Mouse (Mus musculus) CH12.LX (cell line): ENCODE measurements at regions not wholly inside any gene's neighbourhood (a gene's known extent, or its start where the extent isn't known, plus 50 kb on each side); places are given as distances from the start of the nearest gene placed in this dataset.

Source experiments
- DNase-seq: peaks from one replicate; pipeline ENCODE4 v3.0.0-alpha.2; 2013; ENCODE audit errors: extremely low read depth
- H3K27ac ChIP-seq: 2 replicates; pipeline ENCODE4 v1.5.1; 2012; ENCODE audit warnings: low read depth, mild to moderate bottlenecking, control low read depth, moderate library complexity; ENCODE audit not compliant: insufficient read depth
- H3K27me3 ChIP-seq: replicated peaks from 2 replicates; pipeline ENCODE3; 2012; ENCODE audit warnings: inconsistent platforms
- H3K36me3 ChIP-seq, 2 experiments: replicated peaks in 1 of 2; 2 replicates each; pipeline versions ENCODE3 to v1.6.1; 2012; ENCODE audit warnings: inconsistent platforms in 1 of 2, low read length in 1 of 2, mild to moderate bottlenecking in 1 of 2, mixed read lengths in 1 of 2, moderate library complexity in 1 of 2; ENCODE audit not compliant: control insufficient read depth in 1 of 2, insufficient read depth in 1 of 2
- H3K4me1 ChIP-seq, 2 experiments: 2 replicates each; pipeline ENCODE4 v1.6.1; 2012; ENCODE audit warnings: inconsistent platforms in 1 of 2, moderate library complexity in 1 of 2; ENCODE audit not compliant: insufficient read depth in 2 of 2, control insufficient read depth in 1 of 2
- H3K4me2 ChIP-seq: 2 replicates; pipeline ENCODE4 v1.6.1; 2012; ENCODE audit warnings: low read depth, mild to moderate bottlenecking, control low read depth; ENCODE audit not compliant: poor library complexity, insufficient read depth, severe bottlenecking
- H3K4me3 ChIP-seq, 3 experiments: fragments of 150-350 bp in 1 of 3; sonication (generic) in 1 of 3; replicated peaks in 1 of 3; 2 replicates each; pipeline versions ENCODE3 to v1.5.1; 2011 to 2012; ENCODE audit warnings: low read depth in 2 of 3, low read length in 2 of 3, mild to moderate bottlenecking in 2 of 3, moderate library complexity in 2 of 3, control low read depth in 1 of 3, improper control_type of control experiment in 1 of 3, inconsistent platforms in 1 of 3, mixed read lengths in 1 of 3; ENCODE audit not compliant: poor library complexity in 1 of 3
- H3K79me2 ChIP-seq: replicated peaks from 2 replicates; pipeline ENCODE4 v1.6.1; 2012; ENCODE audit warnings: mild to moderate bottlenecking, moderate library complexity; ENCODE audit not compliant: control insufficient read depth, poor library complexity, insufficient read depth, severe bottlenecking; ENCODE audit errors: extremely low read depth
- H3K9ac ChIP-seq: 2 replicates; pipeline ENCODE4 v1.6.1; 2012; ENCODE audit warnings: low read depth, mild to moderate bottlenecking, control low read depth, moderate library complexity; ENCODE audit not compliant: insufficient read depth
- H3K9me3 ChIP-seq: replicated peaks from 2 replicates; pipeline ENCODE3; 2012; ENCODE audit warnings: low read length, inconsistent platforms, mixed read lengths
- BHLHE40 ChIP-seq: IDR thresholded peaks from 2 replicates; pipeline ENCODE4 v1.6.1; 2011; ENCODE audit warnings: mild to moderate bottlenecking, low read depth, low read length, improper control_type of control experiment
- CHD1 ChIP-seq: IDR thresholded peaks from 2 replicates; pipeline ENCODE4 v1.6.1; 2012; ENCODE audit warnings: low read depth, low read length, improper control_type of control experiment, inconsistent platforms
- CTCF ChIP-seq, 2 experiments: IDR thresholded peaks in 1 of 2; conservative IDR thresholded peaks in 1 of 2; 2 replicates each; pipeline ENCODE4 v1.5.1; 2011 to 2012; ENCODE audit warnings: low read depth in 2 of 2, low read length in 2 of 2, improper control_type of control experiment in 1 of 2, inconsistent platforms in 1 of 2, mild to moderate bottlenecking in 1 of 2, moderate library complexity in 1 of 2
- E2F4 ChIP-seq: IDR thresholded peaks from 2 replicates; pipeline ENCODE4 v1.6.1; 2011; ENCODE audit warnings: low read depth, low read length, improper control_type of control experiment; ENCODE audit not compliant: insufficient replicate concordance
- ELF1 ChIP-seq: IDR thresholded peaks from 2 replicates; pipeline ENCODE4 v1.6.1; 2014; ENCODE audit warnings: low read depth, mild to moderate bottlenecking, inconsistent platforms, low read length, improper control_type of control experiment
- EP300 ChIP-seq: IDR thresholded peaks from 2 replicates; pipeline ENCODE4 v1.6.1; 2011; ENCODE audit warnings: low read length, improper control_type of control experiment
- ETS1 ChIP-seq: conservative IDR thresholded peaks from 2 replicates; pipeline ENCODE4 v1.6.1; 2012; ENCODE audit warnings: low read depth, mild to moderate bottlenecking, inconsistent platforms, low read length, improper control_type of control experiment, moderate library complexity
- GABPA ChIP-seq: IDR thresholded peaks from 2 replicates; pipeline ENCODE4 v1.6.1; 2012; ENCODE audit warnings: low read depth, low read length, improper control_type of control experiment, inconsistent platforms; ENCODE audit not compliant: insufficient replicate concordance
- HCFC1 ChIP-seq: IDR thresholded peaks from 2 replicates; pipeline ENCODE4 v1.6.1; 2012; ENCODE audit warnings: low read depth, mild to moderate bottlenecking, inconsistent platforms, low read length, improper control_type of control experiment
- JUN ChIP-seq: IDR thresholded peaks from 2 replicates; pipeline ENCODE4 v1.6.1; 2011; ENCODE audit warnings: low read depth, mild to moderate bottlenecking, low read length, improper control_type of control experiment, moderate library complexity; ENCODE audit not compliant: insufficient read depth
- JUND ChIP-seq: conservative IDR thresholded peaks from 2 replicates; pipeline ENCODE4 v1.6.1; 2011; ENCODE audit warnings: low read depth, low read length, improper control_type of control experiment
- KAT2A ChIP-seq: IDR thresholded peaks from 2 replicates; pipeline ENCODE4 v1.6.1; 2012; ENCODE audit warnings: low read length, improper control_type of control experiment, inconsistent platforms; ENCODE audit not compliant: insufficient replicate concordance
- MAFK ChIP-seq: IDR thresholded peaks from 2 replicates; pipeline ENCODE4 v1.6.1; 2011; ENCODE audit warnings: low read length, improper control_type of control experiment; ENCODE audit not compliant: insufficient replicate concordance
- MAX ChIP-seq: IDR thresholded peaks from 2 replicates; pipeline ENCODE4 v1.6.1; 2011; ENCODE audit warnings: low read length, improper control_type of control experiment
- MEF2A ChIP-seq: IDR thresholded peaks from 2 replicates; pipeline ENCODE4 v1.6.1; 2014; ENCODE audit warnings: low read depth, mild to moderate bottlenecking, inconsistent platforms, low read length, improper control_type of control experiment, borderline replicate concordance
- MYC ChIP-seq: IDR thresholded peaks from 2 replicates; pipeline ENCODE4 v1.6.1; 2011; ENCODE audit warnings: low read depth, mild to moderate bottlenecking, improper control_type of control experiment, low read length
- NELFE ChIP-seq: IDR thresholded peaks from 2 replicates; pipeline ENCODE4 v1.6.1; 2011; ENCODE audit warnings: low read depth, low read length, improper control_type of control experiment
- PAX5 ChIP-seq: IDR thresholded peaks from 2 replicates; pipeline ENCODE4 v1.6.1; 2012; ENCODE audit warnings: low read length, inconsistent platforms, mixed read lengths
- RAD21 ChIP-seq: IDR thresholded peaks from 2 replicates; pipeline ENCODE4 v1.6.1; 2011; ENCODE audit warnings: low read depth, mild to moderate bottlenecking, low read length, improper control_type of control experiment, moderate library complexity
- RCOR1 ChIP-seq: conservative IDR thresholded peaks from 2 replicates; pipeline ENCODE4 v1.6.1; 2012; ENCODE audit warnings: low read depth, mild to moderate bottlenecking, inconsistent platforms, low read length, improper control_type of control experiment
- SIN3A ChIP-seq: IDR thresholded peaks from 2 replicates; pipeline ENCODE4 v1.6.1; 2012; ENCODE audit warnings: low read length, improper control_type of control experiment, inconsistent platforms
- SMC3 ChIP-seq: IDR thresholded peaks from 2 replicates; pipeline ENCODE4 v1.6.1; 2011; ENCODE audit warnings: low read depth, low read length, improper control_type of control experiment
- TCF12 ChIP-seq: IDR thresholded peaks from 2 replicates; pipeline ENCODE4 v1.6.1; 2014; ENCODE audit warnings: low read depth, mild to moderate bottlenecking, inconsistent platforms, low read length, improper control_type of control experiment
- UBTF ChIP-seq: IDR thresholded peaks from 2 replicates; pipeline ENCODE4 v1.6.1; 2012; ENCODE audit warnings: low read depth, mild to moderate bottlenecking, inconsistent platforms, low read length, improper control_type of control experiment, moderate library complexity
- ZC3H11A ChIP-seq: IDR thresholded peaks from 2 replicates; pipeline ENCODE4 v1.6.1; 2012; ENCODE audit warnings: low read depth, mild to moderate bottlenecking, inconsistent platforms, low read length, improper control_type of control experiment
- ZKSCAN1 ChIP-seq: IDR thresholded peaks from 2 replicates; pipeline ENCODE4 v1.6.1; 2012; ENCODE audit warnings: low read depth, inconsistent platforms, low read length, improper control_type of control experiment, borderline replicate concordance
- dilution Hi-C: fragments of 300-500 bp; cut with MboI; formaldehyde crosslinking; loops from 2 replicates; pipeline ENCODE4 v1.14.3; 2020; ENCODE audit warnings: low sequenced_read_pairs; ENCODE audit not compliant: extremely low pct_unique_long_range_greater_than_20kb, extremely low pct_ligation_motif_present
- in situ Hi-C: fragments of 300-500 bp; cut with MboI; formaldehyde crosslinking; loops from 3 replicates; pipeline ENCODE4 v1.14.3; 2019; ENCODE audit warnings: low sequenced_read_pairs, low pct_ligation_motif_present, low pct_unique_long_range_greater_than_20kb, mixed read lengths

DNA sequence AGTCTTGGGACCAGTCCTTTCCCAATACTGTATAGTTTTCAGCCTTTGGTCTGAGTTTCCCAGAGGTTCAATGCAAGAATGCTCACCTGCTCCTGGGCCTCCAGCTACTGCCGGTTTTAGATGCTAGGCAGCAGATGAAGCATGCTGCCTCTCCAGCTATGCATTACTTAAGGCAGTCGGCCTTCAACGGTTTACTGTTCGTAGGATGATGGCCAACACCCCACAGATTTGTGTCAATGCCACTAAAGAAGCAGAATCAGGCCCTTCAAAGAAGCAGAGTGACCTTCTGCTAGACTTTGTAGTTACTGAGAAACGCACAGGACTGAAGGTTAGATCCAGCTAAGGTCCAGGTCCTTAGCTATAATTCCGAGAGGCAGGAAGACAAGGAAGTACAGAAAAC is 65.0 kb upstream of the Btg3 start (continued):
- TF ChIP-seq BHLHE40 = no peak

DNA sequence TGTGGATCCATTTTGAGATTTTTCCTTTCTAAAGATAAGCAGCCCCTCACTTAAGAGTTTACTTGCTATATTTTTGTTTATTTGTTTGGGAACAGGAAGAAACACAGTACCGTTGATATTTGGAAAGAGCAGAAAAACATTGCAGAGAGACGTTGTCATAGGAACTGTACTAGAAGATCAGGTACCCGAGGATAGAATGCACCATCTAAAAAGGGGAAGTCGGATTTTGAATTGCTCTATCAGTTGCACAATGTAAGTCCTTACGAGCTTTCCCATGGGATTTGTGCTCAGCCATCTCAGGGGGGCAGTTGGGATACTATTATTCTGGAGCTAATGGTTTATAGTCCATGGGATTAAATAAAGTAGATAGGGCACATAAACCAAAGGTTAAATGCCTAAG is 58.7 kb upstream of the Btg3 start:
- H3K79me2 ChIP-seq = no peaks in the 10 kb centered on the region
- H3K36me3 ChIP-seq = no peaks in the 10 kb centered on the region
- in situ Hi-C loops (no loop called here), dilution Hi-C loops (no loop called here)
- H3K4me2 ChIP-seq = no peak overlapping the region
- TF ChIP-seq ZC3H11A (no peak), CTCF (conservative IDR thresholded peaks at IDR 0.05 in 1 of 2, IDR thresholded peaks at IDR 0.05 in 1 of 2; ENCODE audit: low read depth in 2 of 2, low read length in 2 of 2) (no peak), KAT2A (no peak), MYC (no peak), GABPA (no peak), SMC3 (no peak), RAD21 (no peak), E2F4 (no peak), TCF12 (no peak), ZKSCAN1 (no peak), ETS1 (no peak), CHD1 (no peak), MAX (no peak), MAFK (no peak), SIN3A (no peak), NELFE (no peak)
- no peaks in the 10 kb centered on the region for H3K9me3 ChIP-seq
- H3K4me1 ChIP-seq = 0 out of 4 replicates have a peak, but pooled peaks cover 3% of the 10 kb centered on the region in 2 experiments
- no peak for DNase-seq
- no peak overlapping the region for H3K27ac ChIP-seq
- no peak overlapping the region for H3K4me3 ChIP-seq
- H3K27me3 ChIP-seq = no peaks in the 10 kb centered on the region
- no peak overlapping the region for H3K9ac ChIP-seq

DNA sequence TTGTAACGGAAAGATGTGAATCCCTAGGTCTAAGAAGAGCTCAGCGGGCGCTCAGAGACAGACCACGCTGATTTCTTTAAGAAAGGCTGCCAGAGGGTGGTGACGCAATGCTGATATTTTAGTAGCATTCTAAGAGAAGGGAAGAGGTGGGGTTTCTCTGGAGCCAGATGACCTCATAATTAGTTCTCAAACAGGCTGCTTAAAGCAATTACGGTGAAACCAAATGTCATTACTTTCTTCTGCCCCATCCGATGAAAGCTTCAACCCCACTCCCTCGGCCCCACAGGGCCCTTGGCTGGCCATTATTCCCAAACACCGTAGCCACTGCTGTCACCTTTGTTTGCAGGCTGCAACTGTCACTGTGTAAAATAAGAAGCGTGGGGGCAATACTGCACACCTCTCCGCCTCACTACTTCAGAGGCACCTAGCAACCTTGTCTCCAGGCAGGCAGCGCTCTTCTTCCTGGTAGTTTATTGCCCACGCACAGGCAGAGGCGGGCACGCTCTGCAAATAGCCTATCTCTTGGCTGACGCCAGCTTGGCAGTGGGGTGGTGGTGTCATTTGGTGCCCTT is 50.6 kb upstream of the Btg3 start:
- dilution Hi-C loops (no loop called here), in situ Hi-C loops (no loop called here)
- H3K4me1 ChIP-seq = peaks cover 0 to 3% of the 10 kb centered on the region in 2 experiments; a peak in 1 of 4 replicates
- no peak overlapping the region for H3K27ac ChIP-seq
- H3K27me3 ChIP-seq = no peaks in the 10 kb centered on the region
- H3K9me3 ChIP-seq = no peaks in the 10 kb centered on the region
- H3K4me2 ChIP-seq = no peak overlapping the region
- no peak overlapping the region for H3K4me3 ChIP-seq
- no peak for TF ChIP-seq SIN3A
- TF ChIP-seq RCOR1 = no peak
- no peak for TF ChIP-seq ZC3H11A
- TF ChIP-seq MAFK = no peak
- TF ChIP-seq MAX = no peak
- no peak for TF ChIP-seq JUN
- no peak for TF ChIP-seq EP300
- TF ChIP-seq MEF2A = no peak
- no peak for TF ChIP-seq JUND
- no peak for TF ChIP-seq ELF1
- no peak for TF ChIP-seq UBTF
- TF ChIP-seq PAX5 = no peak
- TF ChIP-seq HCFC1 = no peak
- no peak for TF ChIP-seq GABPA
- no peaks in the 10 kb centered on the region for H3K36me3 ChIP-seq
- DNase-seq = no peak
- H3K9ac ChIP-seq = no peak overlapping the region
- no peaks in the 10 kb centered on the region for H3K79me2 ChIP-seq
